Mouse (Mus musculus) liver, embryonic 12.5 days (tissue): Measurements from ENCODE around the gene Prss33. TPM values are rescaled to one million over a fixed set of nuclear protein-coding genes. Genes with fewer than 3 reads are reported as not detected.
"Not testable (repeated sequence)": the region's sequence is repeated elsewhere in the genome, so short reads cannot be mapped to it uniquely, and the experiment has no call there.

Experiments
- ATAC-seq: fragments of 200-750 bp; cut with Nextera tagmentation; 2 replicates; pipeline ENCODE4 v1.8.0; 2017; ENCODE audit warnings: moderate number of reproducible peaks, mild to moderate bottlenecking, moderate library complexity
- H3K27ac ChIP-seq: fragments of 300-500 bp; sonication (generic); 2 replicates; pipeline ENCODE4 v1.5.1; 2016; ENCODE audit warnings: mild to moderate bottlenecking
- H3K27me3 ChIP-seq: fragments of 300-500 bp; sonication (generic); replicated peaks from 2 replicates; pipeline ENCODE4 v1.6.1; 2016; ENCODE audit warnings: mild to moderate bottlenecking, moderate library complexity
- H3K36me3 ChIP-seq: fragments of 300-500 bp; sonication (generic); 2 replicates; pipeline ENCODE4 v1.6.1; 2016; ENCODE audit warnings: mild to moderate bottlenecking, moderate library complexity
- H3K4me1 ChIP-seq: fragments of 300-500 bp; sonication (generic); 2 replicates; pipeline ENCODE4 v1.6.1; 2016
- H3K4me2 ChIP-seq: fragments of 300-500 bp; sonication (generic); 2 replicates; pipeline ENCODE4 v1.6.1; 2016; ENCODE audit warnings: mild to moderate bottlenecking, moderate library complexity
- H3K4me3 ChIP-seq: fragments of 300-500 bp; sonication (generic); 2 replicates; pipeline ENCODE4 v1.5.1; 2016; ENCODE audit warnings: mild to moderate bottlenecking, moderate library complexity
- H3K9ac ChIP-seq: fragments of 300-500 bp; sonication (generic); 2 replicates; pipeline ENCODE4 v1.6.1; 2016; ENCODE audit warnings: mild to moderate bottlenecking, moderate library complexity
- H3K9me3 ChIP-seq: fragments of 300-500 bp; sonication (generic); replicated peaks from 2 replicates; pipeline ENCODE4 v1.6.1; 2016; ENCODE audit warnings: mild to moderate bottlenecking, moderate library complexity
- WGBS: fragments of 180-500 bp; shearing (Covaris S2); methylation state at CpG from one replicate; pipeline ENCODE4 v1.1.7; 2016; ENCODE audit not compliant: insufficient replicate concordance; 5-methylcytosine and 5-hydroxymethylcytosine counted together
- polyA plus RNA-seq: library from polyadenylated mRNA; unstranded; fragments of >200 nt; fragmentation: Nextera tagmentation; extraction: Ambion mirVana; gene quantifications from 2 replicates; pipeline ENCODE4 v1.2.1, GENCODE M21; 2016

Gene Prss33
- polyA plus RNA-seq = not detected in 2 replicates

DNA sequence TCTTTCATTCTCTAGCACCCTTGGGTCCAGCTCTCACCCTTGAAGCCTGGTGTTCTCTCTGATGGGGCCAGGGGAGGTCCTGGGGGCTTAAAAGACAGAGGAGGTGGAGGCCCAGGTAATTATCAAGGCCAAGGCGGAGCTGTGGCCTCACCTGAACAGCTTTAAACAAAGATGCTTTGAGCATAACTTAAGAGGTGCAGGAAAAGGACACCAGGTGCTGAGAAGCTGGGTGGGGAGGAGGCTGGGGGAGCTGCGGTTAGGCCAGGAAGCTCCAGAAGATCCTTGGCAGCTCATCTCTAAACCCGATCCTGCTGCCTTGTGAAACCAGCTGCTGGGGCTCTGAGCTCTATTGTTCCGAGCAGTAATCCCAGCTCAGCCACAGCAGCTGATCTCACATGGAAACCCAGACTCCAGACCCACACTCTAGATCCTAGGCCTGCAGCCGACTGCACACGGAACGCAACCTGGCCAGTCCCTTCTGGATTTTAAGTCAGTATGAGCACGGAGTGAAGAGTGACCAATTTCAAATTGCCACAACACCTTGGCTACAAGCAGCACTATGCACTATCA is at the start of gene Prss33:
TSS of gene Prss33 (minus strand) at position 51 of the 570 bp plus-strand sequence.
- no peak within 1 kb of the TSS for H3K27ac ChIP-seq
- no peak within 1 kb of the TSS for H3K9ac ChIP-seq
- H3K9me3 ChIP-seq = no peaks in the 10 kb centered on the region
- 62% methylated on average over 8 of the region's 8 CpGs for WGBS
- no peaks in the 10 kb centered on the region for H3K4me1 ChIP-seq
- no peaks in the 10 kb centered on the region for H3K36me3 ChIP-seq
- H3K27me3 ChIP-seq = peaks cover 73% of the 10 kb centered on the region
- ATAC-seq = no peak
- no peak within 1 kb of the TSS for H3K4me3 ChIP-seq
- H3K4me2 ChIP-seq = no peak within 1 kb of the TSS

GRCm38 (mm10) chr17:23880576-23880975 is 44.7 kb upstream of the Prss33 start, which contains the start of the genes Dcpp1 and Dcpp2:
Gene Dcpp1, plus strand, starts transcription at chr17:23880876.
Gene Dcpp2, plus strand, starts transcription at chr17:23880880.
- not testable (repeated sequence) for H3K9ac ChIP-seq, H3K27me3 ChIP-seq, H3K9me3 ChIP-seq, H3K4me1 ChIP-seq, H3K36me3 ChIP-seq, H3K4me2 ChIP-seq, H3K27ac ChIP-seq, H3K4me3 ChIP-seq, ATAC-seq
- WGBS = 49% methylated on average over 4 of the region's 4 CpGs

DNA sequence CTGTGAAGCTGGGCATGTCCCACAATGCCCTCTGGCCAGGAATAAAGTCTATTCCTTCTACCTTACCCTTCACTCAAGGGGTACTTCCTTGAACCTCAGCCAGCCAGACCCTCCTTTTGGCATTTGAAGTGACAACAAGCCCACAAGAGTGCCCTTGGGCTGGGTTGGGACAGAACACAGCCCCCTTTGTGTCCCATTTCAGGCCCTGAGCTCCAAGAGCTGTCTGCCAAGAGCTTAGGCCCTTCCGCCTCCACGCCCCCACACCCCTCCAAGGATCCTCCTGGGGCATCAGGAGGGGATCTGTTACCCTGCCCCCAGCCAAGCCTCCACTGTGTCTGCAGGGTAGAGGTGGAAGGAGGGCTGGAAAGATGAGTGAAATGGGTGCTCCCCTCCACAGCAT is 41.3 kb upstream of the Prss33 start:
- Histone ChIP-seq H3K36me3 (no peaks in the 10 kb centered on the region), H3K27me3 (no peaks in the 10 kb centered on the region), H3K4me1 (no peaks in the 10 kb centered on the region), H3K4me2 (no peak overlapping the region), H3K9me3 (no peaks in the 10 kb centered on the region), H3K9ac (no peak overlapping the region), H3K27ac (no peak overlapping the region), H3K4me3 (no peak overlapping the region)
- ATAC-seq = no peak
- 81% methylated on average over 2 of the region's 2 CpGs for WGBS

DNA sequence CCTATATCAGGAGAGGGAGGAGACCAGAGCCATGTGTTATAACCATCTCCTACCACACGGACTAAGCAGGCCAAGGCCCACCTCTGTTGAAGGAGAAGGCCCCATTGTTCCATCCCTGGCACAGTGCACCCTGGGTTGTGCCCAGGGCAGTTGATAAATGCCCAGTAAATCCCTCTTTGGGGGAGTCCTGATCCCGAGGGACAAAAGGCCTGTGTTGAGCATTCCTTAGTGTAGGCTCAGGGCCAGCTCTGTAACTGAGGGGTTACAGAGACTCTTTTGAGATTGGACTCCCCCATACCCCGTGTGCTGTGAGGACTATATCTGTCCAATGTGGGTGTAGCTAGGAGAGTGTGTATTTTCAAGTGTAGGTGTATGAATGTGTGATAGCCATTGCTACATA is 40.9 kb upstream of the Prss33 start:
- Histone ChIP-seq H3K9ac (no peak overlapping the region), H3K4me1 (no peaks in the 10 kb centered on the region), H3K27me3 (no peaks in the 10 kb centered on the region), H3K36me3 (no peaks in the 10 kb centered on the region), H3K9me3 (no peaks in the 10 kb centered on the region), H3K27ac (no peak overlapping the region), H3K4me2 (no peak overlapping the region), H3K4me3 (no peak overlapping the region)
- WGBS = 35% methylated on average over 3 of the region's 3 CpGs
- no peak for ATAC-seq

DNA sequence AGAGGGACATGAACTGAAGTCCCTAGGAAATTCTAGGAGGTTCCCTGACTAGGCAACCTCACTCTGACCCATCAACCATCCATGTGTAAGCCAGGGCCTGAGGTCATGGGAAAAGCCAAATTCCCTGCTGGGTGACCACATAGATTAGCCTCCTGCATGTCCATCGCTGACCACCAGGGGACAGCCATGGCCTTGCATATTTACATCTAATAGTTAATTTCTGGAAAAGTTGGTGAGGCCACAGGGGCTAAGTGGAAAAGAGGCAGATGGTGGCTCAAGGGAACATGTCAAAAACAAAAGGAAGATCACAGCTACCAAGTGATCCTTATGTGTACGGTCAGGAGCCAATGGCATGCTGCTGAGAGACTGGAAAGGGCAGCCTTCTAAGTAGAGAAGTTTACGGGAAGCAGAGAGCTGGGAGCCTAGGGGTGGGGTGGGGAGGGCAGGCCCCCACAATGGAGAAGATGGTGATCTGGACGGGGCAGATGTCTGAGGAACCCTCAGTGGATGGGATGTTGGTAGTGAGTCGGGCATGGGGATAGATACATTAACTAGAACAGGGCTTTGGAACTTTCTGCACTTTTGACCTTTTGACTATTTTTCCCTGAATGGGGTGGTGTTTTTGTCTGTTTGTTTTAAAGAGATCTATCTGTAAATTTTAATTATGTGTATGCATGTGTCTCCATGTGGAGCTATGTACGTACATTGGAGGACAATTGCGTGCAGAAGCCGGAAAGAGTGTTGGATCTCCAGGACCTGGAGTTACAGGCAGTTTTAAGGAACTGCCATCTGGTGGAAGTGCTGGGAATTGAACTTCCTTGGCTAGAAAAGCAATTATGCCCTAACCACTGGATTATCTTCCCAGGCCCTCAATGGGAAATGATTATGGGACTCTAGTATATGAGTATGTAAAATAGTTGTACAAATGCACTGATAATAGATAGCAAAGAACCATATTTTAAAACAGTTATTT is 38.3 kb upstream of the Prss33 start:
- Histone ChIP-seq H3K27ac (no peak overlapping the region), H3K36me3 (no peaks in the 10 kb centered on the region), H3K27me3 (no peaks in the 10 kb centered on the region), H3K4me1 (no peaks in the 10 kb centered on the region), H3K9me3 (no peaks in the 10 kb centered on the region), H3K9ac (no peak overlapping the region), H3K4me3 (no peak overlapping the region), H3K4me2 (no peak overlapping the region)
- ATAC-seq = no peak
- WGBS = 41% methylated on average over 8 of the region's 8 CpGs

DNA sequence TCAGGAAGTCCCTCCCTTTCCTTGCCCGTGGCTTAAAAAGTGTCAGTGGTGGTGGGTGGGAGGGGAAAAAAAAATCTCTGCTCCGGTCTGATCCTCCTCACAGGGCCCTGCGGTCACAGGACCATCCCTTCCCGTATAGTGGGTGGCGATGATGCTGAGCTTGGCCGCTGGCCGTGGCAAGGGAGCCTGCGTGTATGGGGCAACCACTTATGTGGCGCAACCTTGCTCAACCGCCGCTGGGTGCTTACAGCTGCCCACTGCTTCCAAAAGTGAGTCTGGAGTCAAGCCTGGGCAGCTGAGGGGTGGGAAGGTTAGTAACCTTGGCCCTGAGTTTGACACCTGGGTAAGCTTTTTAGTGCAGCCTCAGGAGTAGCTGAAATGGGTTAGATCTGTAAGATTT is 32.7 kb upstream of the Prss33 start:
- Histone ChIP-seq H3K4me2 (no peak overlapping the region), H3K9me3 (no peaks in the 10 kb centered on the region), H3K36me3 (no peaks in the 10 kb centered on the region), H3K27me3 (no peaks in the 10 kb centered on the region), H3K4me3 (no peak overlapping the region), H3K27ac (no peak overlapping the region), H3K9ac (no peak overlapping the region), H3K4me1 (no peaks in the 10 kb centered on the region)
- WGBS = 69% methylated on average over 11 of the region's 11 CpGs
- ATAC-seq = no peak

GRCm38 (mm10) chr17:23867756-23868155 is 31.9 kb upstream of the Prss33 start, which contains the start of gene Prss21:
Gene Prss21, plus strand, starts transcription at chr17:23868056.
- no peak within 1 kb of the TSS for H3K9ac ChIP-seq
- no peak within 1 kb of the TSS for H3K27ac ChIP-seq
- H3K4me3 ChIP-seq = no peak within 1 kb of the TSS
- H3K27me3 ChIP-seq = no peaks in the 10 kb centered on the region
- no peaks in the 10 kb centered on the region for H3K4me1 ChIP-seq
- no peaks in the 10 kb centered on the region for H3K9me3 ChIP-seq
- no peak within 1 kb of the TSS for H3K4me2 ChIP-seq
- H3K36me3 ChIP-seq = no peaks in the 10 kb centered on the region
- ATAC-seq = no peak
- 65% methylated on average over 15 of the region's 15 CpGs for WGBS

DNA sequence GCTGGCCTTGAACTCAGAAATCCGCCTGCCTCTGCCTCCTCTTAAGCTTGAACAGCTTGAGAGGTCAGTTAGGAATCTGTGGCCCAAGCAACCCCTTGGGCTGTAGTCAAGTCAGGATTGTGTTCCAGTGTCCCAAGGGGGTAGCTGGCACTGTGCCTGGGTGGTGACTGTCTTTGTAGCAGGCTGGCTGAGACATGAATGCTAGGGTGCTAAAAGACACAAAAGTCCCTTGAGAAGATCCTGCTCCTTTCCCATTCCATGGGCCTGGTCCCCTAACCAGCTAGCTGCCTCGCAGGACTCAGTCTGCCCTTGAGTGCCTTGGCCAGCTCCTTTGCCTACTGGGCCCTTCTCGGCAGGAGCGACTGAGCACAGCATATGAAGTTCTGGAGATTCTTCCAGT is 27.1 kb upstream of the Prss33 start:
- Histone ChIP-seq H3K4me3 (no peak overlapping the region), H3K36me3 (no peaks in the 10 kb centered on the region), H3K4me2 (no peak overlapping the region), H3K9ac (no peak overlapping the region), H3K9me3 (no peaks in the 10 kb centered on the region), H3K27ac (no peak overlapping the region), H3K4me1 (no peaks in the 10 kb centered on the region), H3K27me3 (0 out of 2 replicates have a peak, but pooled peaks cover 5% of the 10 kb centered on the region)
- ATAC-seq = no peak
- 63% methylated on average over 4 of the region's 4 CpGs for WGBS

DNA sequence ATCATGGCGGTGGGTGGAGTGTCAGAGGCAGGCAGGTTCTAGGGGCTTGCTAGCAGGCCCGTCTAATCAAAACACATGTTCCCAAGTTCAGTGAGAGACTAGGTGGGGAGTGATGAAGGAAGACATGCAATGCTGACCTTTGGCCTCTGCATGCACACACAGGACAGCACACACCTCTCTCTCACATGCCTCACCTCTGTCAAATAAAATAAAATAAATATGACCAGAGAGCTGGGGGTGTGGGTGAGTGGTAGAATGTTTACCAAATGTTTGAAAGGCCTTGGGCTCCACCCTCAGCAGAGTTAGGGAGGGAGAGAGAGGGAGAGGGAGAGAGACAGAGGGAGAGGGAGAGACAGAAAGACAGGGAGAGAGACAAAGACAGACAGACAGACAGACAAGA is 22.1 kb upstream of the Prss33 start:
- no peaks in the 10 kb centered on the region for H3K4me1 ChIP-seq
- no peak overlapping the region for H3K9ac ChIP-seq
- no peaks in the 10 kb centered on the region for H3K36me3 ChIP-seq
- H3K4me2 ChIP-seq = no peak overlapping the region
- ATAC-seq = no peak
- no peaks in the 10 kb centered on the region for H3K9me3 ChIP-seq
- no peak overlapping the region for H3K4me3 ChIP-seq
- H3K27me3 ChIP-seq = peaks cover 5% of the 10 kb centered on the region; the same call in 1 of the 2 replicates
- no peak overlapping the region for H3K27ac ChIP-seq
- 71% methylated on average over 2 of the region's 2 CpGs for WGBS

GRCm38 (mm10) chr17:23857193-23857592 is 21.3 kb upstream of the Prss33 start:
- Histone ChIP-seq H3K27ac (no peak overlapping the region), H3K4me1 (no peaks in the 10 kb centered on the region), H3K9ac (no peak overlapping the region), H3K4me2 (no peak overlapping the region), H3K36me3 (no peaks in the 10 kb centered on the region), H3K4me3 (no peak overlapping the region), H3K9me3 (no peaks in the 10 kb centered on the region), H3K27me3 (peaks cover 5% of the 10 kb centered on the region; the same call in 1 of the 2 replicates)
- no peak for ATAC-seq
- WGBS = 73% methylated on average over 6 of the region's 6 CpGs

GRCm38 (mm10) chr17:23854229-23854765 is 18.4 kb upstream of the Prss33 start:
- Histone ChIP-seq H3K4me3 (no peak overlapping the region), H3K27ac (no peak overlapping the region), H3K9me3 (no peaks in the 10 kb centered on the region), H3K27me3 (no peaks in the 10 kb centered on the region; the same call in 1 of the 2 replicates), H3K4me1 (no peaks in the 10 kb centered on the region), H3K9ac (no peak overlapping the region), H3K36me3 (no peaks in the 10 kb centered on the region), H3K4me2 (no peak overlapping the region)
- 75% methylated on average over 10 of the region's 10 CpGs for WGBS
- no peak for ATAC-seq

DNA sequence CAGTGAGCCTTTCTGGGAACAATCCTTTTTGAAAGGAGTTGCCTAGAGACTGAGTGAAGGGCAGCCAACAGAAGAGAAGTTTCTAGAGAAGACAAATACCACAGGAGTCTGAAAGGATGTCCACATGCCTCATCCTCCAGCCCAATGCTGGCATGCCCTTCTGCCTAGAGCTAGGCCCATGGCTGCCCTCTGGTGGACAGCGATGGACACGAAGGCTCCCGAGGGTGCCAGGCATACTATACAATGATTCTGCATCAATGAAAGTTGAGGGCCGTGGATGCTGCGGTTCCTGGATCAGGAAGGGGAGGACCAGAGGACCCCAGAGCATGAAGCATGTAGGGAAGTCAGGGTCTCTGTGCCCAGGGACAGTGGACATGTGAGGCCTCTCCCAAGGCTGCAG is 17.4 kb upstream of the Prss33 start:
- Histone ChIP-seq H3K27ac (no peak overlapping the region), H3K4me3 (no peak overlapping the region), H3K27me3 (no peaks in the 10 kb centered on the region; the same call in 1 of the 2 replicates), H3K4me1 (no peaks in the 10 kb centered on the region), H3K4me2 (no peak overlapping the region), H3K36me3 (no peaks in the 10 kb centered on the region), H3K9ac (no peak overlapping the region), H3K9me3 (no peaks in the 10 kb centered on the region)
- 25% methylated on average over 5 of the region's 5 CpGs for WGBS
- ATAC-seq = no peak
